Mouse (Mus musculus) midbrain, embryonic 12.5 days (tissue): ENCODE measurements at regions not wholly inside any gene's neighbourhood (a gene's known extent, or its start where the extent isn't known, plus 50 kb on each side); places are given as distances from the start of the nearest gene placed in this dataset.

Experiments used
- ATAC-seq: fragments of 200-750 bp; cut with Nextera tagmentation; 2 replicates; pipeline ENCODE4 v1.8.0; 2017; ENCODE audit warnings: low read depth, moderate TSS enrichment, moderate library complexity; ENCODE audit not compliant: low FRiP score
- H3K27ac ChIP-seq: fragments of 300-500 bp; sonication (generic); replicated peaks from 2 replicates; pipeline ENCODE4 v1.5.1; 2016; ENCODE audit warnings: mild to moderate bottlenecking
- H3K27me3 ChIP-seq: fragments of 300-500 bp; sonication (generic); 2 replicates; pipeline ENCODE4 v1.6.1; 2016; ENCODE audit warnings: mild to moderate bottlenecking
- H3K36me3 ChIP-seq: fragments of 300-500 bp; sonication (generic); 2 replicates; pipeline ENCODE4 v1.6.1; 2016
- H3K4me1 ChIP-seq: fragments of 300-500 bp; sonication (generic); 2 replicates; pipeline ENCODE4 v1.6.1; 2016
- H3K4me2 ChIP-seq: fragments of 300-500 bp; sonication (generic); replicated peaks from 2 replicates; pipeline ENCODE4 v1.6.1; 2016; ENCODE audit warnings: mild to moderate bottlenecking, moderate library complexity
- H3K4me3 ChIP-seq: fragments of 300-500 bp; sonication (generic); 2 replicates; pipeline ENCODE4 v1.5.1; 2016; ENCODE audit warnings: mild to moderate bottlenecking
- H3K9ac ChIP-seq: fragments of 300-500 bp; sonication (generic); replicated peaks from 2 replicates; pipeline ENCODE4 v1.6.1; 2016; ENCODE audit warnings: mild to moderate bottlenecking, moderate library complexity
- H3K9me3 ChIP-seq: fragments of 300-500 bp; sonication (generic); 2 replicates; pipeline ENCODE4 v1.6.1; 2016; ENCODE audit warnings: mild to moderate bottlenecking
- WGBS: fragments of 180-500 bp; shearing (Covaris S2); methylation state at CpG from one replicate; pipeline ENCODE4 v1.1.7; 2016; 5-methylcytosine and 5-hydroxymethylcytosine counted together

DNA sequence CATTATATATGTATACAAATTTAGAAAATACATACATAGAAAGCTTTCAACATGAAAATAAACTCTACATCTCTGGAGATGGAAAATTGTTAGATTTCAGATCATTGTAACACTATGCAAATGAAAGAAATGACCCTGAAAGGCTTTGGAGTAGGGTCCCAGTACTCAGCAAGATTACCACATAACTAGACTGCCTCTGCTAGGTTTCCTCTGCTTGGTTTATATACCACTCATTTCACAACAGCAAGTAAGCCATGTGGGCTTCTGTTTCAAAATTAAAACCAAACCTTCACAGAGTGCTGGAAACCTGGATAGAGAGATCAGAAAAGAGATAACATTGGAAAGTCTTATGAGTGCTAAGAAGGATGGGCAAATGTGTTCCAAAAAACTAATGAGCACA is 600.1 kb downstream of the Ptprc start:
- no peak for ATAC-seq
- Histone ChIP-seq H3K4me1 (no peaks in the 10 kb centered on the region), H3K4me3 (no peak overlapping the region)

DNA sequence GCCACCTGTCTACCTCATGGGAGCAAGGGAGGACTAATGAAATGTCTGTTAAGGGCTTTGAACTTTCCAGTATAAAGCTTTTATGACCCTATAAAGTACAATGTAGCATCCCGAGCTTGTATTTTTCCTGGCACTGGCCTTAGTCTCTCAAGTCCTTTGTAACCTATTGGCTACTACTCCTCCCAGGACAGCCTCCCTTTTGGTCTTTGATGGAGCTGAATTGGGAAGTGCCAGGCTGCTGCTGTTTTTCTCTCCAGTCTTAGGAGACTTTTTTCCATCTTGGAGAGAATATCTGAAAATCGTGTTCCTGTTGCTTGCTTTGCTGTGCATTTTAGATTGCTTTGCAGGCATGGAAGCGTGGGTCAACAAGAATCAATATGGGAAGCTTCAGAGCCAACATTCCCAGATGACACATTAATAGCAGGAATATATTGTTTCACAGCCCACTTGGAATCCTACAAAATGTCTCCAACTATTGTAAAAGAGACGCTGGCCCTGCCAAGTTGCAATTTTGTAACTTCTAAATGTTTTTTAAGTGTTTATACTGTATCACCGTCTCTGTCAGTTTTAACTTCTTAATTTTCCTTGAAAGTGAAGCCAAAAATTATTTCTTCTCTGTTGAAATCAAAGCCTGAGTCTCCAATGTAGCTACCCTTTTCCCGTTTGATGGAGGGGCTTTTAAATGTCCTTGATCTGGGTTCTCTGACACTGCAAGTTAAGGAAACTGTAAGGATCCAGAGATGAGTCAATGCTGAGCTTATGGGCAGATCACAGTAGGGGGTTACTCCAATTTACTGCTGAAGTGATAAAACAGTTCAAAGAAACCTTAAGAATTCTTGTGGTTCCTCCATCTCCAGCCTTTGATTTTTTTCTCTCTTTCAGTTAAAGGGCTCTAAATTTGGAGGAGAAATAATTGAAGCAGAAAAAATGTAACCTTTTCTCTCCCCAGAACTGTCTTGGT is 603.3 kb downstream of the Ptprc start:
- no peaks in the 10 kb centered on the region for H3K9me3 ChIP-seq
- H3K36me3 ChIP-seq, result no peaks in the 10 kb centered on the region
- no peaks in the 10 kb centered on the region for H3K27me3 ChIP-seq
- no peak overlapping the region for H3K9ac ChIP-seq
- WGBS, result 87% methylated on average over 6 of the region's 6 CpGs
- H3K4me3 ChIP-seq, result no peak overlapping the region
- no peak overlapping the region for H3K4me2 ChIP-seq
- no peak for ATAC-seq
- no peak overlapping the region for H3K27ac ChIP-seq
- H3K4me1 ChIP-seq, result no peaks in the 10 kb centered on the region

More for the DNA sequence above, 600.1 kb downstream of the Ptprc start:
- no peaks in the 10 kb centered on the region for H3K27me3 ChIP-seq
- no peak overlapping the region for H3K9ac ChIP-seq
- no peaks in the 10 kb centered on the region for H3K9me3 ChIP-seq
- no peak overlapping the region for H3K4me2 ChIP-seq
- no peak overlapping the region for H3K27ac ChIP-seq
- no peaks in the 10 kb centered on the region for H3K36me3 ChIP-seq

DNA sequence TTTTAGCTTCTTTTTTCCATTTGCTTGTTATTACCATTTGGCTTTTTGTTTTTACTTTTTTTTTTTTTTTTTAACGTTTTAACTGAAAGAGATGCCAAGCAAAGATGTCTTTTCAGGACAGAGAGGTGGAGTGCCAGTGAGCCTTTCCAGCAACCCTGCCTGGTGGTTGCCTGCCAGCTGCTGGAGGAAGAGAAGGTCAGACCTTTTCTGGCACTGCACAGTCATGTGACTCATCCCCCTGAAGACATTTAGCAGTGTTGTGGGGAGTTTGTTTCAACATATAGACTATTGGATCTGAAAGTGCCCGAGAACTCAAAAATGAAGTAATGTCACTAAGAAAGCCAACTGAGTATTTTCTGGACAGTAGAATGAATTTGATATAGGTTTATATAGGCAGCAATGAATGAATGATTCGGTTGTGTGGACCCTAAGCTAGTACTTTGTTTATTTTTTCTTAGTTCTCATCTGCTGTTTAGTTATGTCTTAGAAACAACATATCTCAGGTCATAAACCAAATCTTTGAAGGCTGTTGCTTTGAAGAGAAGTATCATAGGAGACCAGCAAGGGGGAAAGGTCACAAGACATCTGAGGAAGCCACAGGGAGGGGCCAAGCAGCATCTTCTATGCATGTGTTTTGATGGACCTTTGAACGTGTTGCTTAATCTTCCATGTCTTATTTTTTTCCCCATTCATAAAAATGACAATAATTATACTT is 604.2 kb downstream of the Ptprc start:
- H3K9ac ChIP-seq, result no peak overlapping the region
- H3K36me3 ChIP-seq, result no peaks in the 10 kb centered on the region
- no peak overlapping the region for H3K27ac ChIP-seq
- H3K4me1 ChIP-seq, result no peaks in the 10 kb centered on the region
- 77% methylated on average over 4 of the region's 4 CpGs for WGBS
- H3K27me3 ChIP-seq, result no peaks in the 10 kb centered on the region
- H3K9me3 ChIP-seq, result no peaks in the 10 kb centered on the region
- ATAC-seq, result no peak
- no peak overlapping the region for H3K4me2 ChIP-seq
- no peak overlapping the region for H3K4me3 ChIP-seq

DNA sequence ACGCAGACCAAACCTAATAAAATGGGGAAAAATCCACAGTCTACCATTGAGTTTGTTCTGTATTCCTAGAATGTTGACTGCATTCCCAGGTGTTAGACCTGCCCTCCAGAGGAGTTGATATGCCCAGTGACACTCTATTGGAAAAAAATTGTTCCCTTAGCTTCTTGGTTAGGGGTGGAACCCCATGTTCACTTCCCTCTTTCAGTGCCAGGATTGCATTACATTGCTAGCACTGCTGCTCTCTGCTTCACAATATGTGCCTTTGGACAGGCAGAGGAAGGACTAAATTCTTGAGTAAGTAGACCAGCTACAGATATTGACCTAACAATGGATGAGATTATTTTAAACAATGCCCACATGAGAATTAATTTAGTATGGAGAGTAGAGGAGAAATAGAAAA is 607.3 kb upstream of the Nr5a2 start:
- H3K4me3 ChIP-seq, result no peak overlapping the region
- no peak overlapping the region for H3K4me2 ChIP-seq
- no peaks in the 10 kb centered on the region for H3K36me3 ChIP-seq
- H3K9ac ChIP-seq, result no peak overlapping the region
- WGBS, result 97% methylated on average over 1 of the region's 1 CpGs
- no peak overlapping the region for H3K27ac ChIP-seq
- H3K9me3 ChIP-seq, result no peaks in the 10 kb centered on the region
- H3K27me3 ChIP-seq, result no peaks in the 10 kb centered on the region
- no peak for ATAC-seq
- no peaks in the 10 kb centered on the region for H3K4me1 ChIP-seq

DNA sequence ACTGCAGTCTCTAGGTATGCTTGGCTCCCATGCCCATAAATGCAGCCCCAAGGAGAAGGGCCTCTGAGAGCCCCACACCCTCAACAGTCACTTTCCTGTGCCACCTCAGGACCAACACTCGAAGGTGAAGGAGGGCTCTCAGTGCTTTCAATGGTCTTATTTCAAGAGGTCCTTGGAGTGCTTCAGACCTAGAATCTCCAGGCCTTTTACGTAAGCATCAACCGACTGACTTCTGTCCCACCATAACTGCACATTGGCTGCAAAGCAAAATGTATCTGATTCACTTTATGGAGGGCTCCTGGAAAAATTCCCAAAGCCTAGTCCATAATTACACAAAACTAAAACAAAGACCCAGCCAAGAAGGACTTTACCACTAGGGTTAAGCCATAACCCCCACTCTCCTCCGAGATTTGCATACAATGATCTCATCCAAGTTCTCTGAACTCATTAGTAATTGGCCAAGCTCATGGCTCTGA is 605.4 kb upstream of the Nr5a2 start:
- 89% methylated on average over 4 of the region's 4 CpGs for WGBS
- no peak overlapping the region for H3K4me2 ChIP-seq

DNA sequence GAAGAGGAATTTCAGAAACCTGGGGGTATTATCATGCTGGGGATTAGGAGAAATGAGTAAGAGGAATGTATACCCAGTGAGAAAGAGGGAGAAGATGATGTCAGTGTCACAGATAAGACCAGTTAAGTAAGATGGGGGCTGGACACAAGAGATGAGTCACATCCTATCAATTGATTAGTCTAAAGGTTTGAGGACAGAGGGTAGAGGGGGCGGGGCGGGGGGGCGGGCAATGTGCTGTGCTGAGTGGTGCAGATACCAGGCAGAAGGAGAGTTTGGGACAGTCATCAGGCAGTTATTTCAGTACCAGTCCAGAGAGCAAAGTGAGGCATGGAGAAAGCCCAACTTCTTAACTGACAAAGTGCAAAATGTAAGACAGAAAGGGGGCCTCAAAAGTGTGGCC is 601.4 kb upstream of the Nr5a2 start:
- Histone ChIP-seq H3K9ac (no peak overlapping the region), H3K4me3 (no peak overlapping the region), H3K4me2 (no peak overlapping the region), H3K27ac (no peak overlapping the region), H3K27me3 (no peaks in the 10 kb centered on the region), H3K36me3 (no peaks in the 10 kb centered on the region), H3K9me3 (no peaks in the 10 kb centered on the region), H3K4me1 (no peaks in the 10 kb centered on the region)
- no peak for ATAC-seq
- 86% methylated on average over 3 of the region's 3 CpGs for WGBS

More for the DNA sequence above, 605.4 kb upstream of the Nr5a2 start:
- no peaks in the 10 kb centered on the region for H3K9me3 ChIP-seq
- no peak overlapping the region for H3K27ac ChIP-seq
- H3K36me3 ChIP-seq, result no peaks in the 10 kb centered on the region
- no peaks in the 10 kb centered on the region for H3K27me3 ChIP-seq
- ATAC-seq, result no peak
- H3K9ac ChIP-seq, result no peak overlapping the region
- no peak overlapping the region for H3K4me3 ChIP-seq
- no peaks in the 10 kb centered on the region for H3K4me1 ChIP-seq

DNA sequence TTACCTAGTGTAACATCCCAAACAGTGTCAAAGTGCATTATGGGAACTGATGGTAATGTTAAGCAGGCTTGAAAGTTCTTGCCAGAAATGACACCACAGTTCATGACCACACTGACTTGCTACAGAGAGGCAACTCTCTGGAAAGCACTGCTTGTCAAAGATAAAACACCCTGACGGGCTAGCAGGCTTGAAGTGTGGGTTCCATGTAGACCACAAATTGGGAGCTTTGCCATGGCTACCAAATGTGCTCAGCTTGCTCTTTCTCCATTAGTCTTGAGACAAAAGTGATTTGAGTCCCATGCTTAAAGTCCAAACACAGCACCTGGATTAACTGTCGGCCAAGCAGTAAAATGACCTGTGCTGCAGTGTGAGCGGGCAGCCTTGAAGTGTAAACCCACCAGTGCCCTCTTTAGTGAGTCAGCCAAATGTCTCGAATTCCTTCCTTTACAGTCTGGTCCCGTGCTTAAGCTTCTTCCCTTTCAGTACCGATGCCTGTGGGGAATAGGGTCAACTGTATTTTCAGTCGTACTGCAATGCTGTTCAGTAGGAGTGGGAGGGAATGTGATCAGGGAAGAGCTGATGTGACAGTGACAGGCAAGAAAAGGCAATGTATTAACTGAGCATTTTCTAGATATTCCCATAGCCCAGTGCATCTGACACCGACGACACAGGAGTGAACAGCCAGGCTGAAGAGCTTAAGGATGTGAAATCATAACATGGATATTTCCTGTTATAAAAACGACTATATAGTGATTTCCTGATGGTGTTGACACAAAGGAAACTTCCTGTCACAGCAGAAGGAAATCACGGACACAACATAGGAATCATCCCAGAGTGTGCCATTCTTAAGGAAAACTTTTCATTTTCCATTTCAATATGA is 600.4 kb upstream of the Nr5a2 start:
- ATAC-seq, result no peak
- Histone ChIP-seq H3K4me1 (0 out of 2 replicates have a peak, but pooled peaks cover 2% of the 10 kb centered on the region), H3K4me2 (no peak overlapping the region), H3K4me3 (no peak overlapping the region), H3K27me3 (no peaks in the 10 kb centered on the region), H3K36me3 (no peaks in the 10 kb centered on the region), H3K9ac (no peak overlapping the region), H3K27ac (no peak overlapping the region), H3K9me3 (no peaks in the 10 kb centered on the region)
- WGBS, result 75% methylated on average over 11 of the region's 11 CpGs

DNA sequence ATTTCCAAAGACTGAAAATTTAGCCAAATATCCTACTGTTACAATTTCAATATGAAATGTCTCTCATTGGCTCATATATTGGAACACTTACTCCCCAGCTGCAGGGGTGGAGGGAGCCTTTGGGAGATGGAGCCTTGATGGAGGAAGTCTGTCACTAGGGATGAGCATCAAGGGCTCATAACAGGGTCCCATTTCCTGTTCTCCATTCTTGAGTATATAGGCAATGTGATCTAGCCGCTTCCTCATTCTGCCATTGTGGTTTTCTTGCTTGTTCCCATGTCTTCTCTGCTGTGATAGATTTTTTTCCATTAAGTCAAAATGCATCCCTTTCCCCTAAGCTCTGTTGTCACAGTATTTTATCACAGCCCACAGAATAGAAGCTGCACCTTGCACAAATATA is 589.4 kb upstream of the Nr5a2 start:
- Histone ChIP-seq H3K4me2 (no peak overlapping the region), H3K9me3 (no peaks in the 10 kb centered on the region), H3K4me1 (0 out of 2 replicates have a peak, but pooled peaks cover 3% of the 10 kb centered on the region), H3K27me3 (no peaks in the 10 kb centered on the region), H3K27ac (no peak overlapping the region), H3K4me3 (no peak overlapping the region), H3K9ac (no peak overlapping the region), H3K36me3 (no peaks in the 10 kb centered on the region)
- 96% methylated on average over 1 of the region's 1 CpGs for WGBS
- no peak for ATAC-seq

DNA sequence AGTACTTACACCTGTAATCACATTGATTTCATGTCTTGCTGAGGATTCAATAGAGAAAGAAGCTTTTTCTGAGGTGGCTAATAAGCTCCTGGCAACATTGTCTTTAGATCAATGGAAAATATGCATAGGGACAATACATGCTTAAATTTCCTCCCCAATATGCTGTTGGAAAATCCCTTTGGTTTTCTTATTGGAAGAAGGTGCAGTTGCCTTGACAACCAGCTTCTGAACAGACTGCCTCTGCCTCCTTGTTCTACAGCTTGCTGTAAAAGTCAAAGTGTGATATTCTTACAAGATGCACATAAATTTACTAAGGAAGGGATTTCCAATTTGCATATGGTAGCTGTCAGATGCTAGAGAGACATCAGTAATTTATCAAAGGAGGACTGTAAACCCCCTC is 585.4 kb upstream of the Nr5a2 start:
- H3K9me3 ChIP-seq, result no peaks in the 10 kb centered on the region
- ATAC-seq, result no peak
- H3K4me3 ChIP-seq, result no peak overlapping the region
- H3K4me1 ChIP-seq, result 0 out of 2 replicates have a peak, but pooled peaks cover 3% of the 10 kb centered on the region
- H3K4me2 ChIP-seq, result no peak overlapping the region
- no peaks in the 10 kb centered on the region for H3K27me3 ChIP-seq
- no peak overlapping the region for H3K27ac ChIP-seq
- no peaks in the 10 kb centered on the region for H3K36me3 ChIP-seq
- H3K9ac ChIP-seq, result no peak overlapping the region

DNA sequence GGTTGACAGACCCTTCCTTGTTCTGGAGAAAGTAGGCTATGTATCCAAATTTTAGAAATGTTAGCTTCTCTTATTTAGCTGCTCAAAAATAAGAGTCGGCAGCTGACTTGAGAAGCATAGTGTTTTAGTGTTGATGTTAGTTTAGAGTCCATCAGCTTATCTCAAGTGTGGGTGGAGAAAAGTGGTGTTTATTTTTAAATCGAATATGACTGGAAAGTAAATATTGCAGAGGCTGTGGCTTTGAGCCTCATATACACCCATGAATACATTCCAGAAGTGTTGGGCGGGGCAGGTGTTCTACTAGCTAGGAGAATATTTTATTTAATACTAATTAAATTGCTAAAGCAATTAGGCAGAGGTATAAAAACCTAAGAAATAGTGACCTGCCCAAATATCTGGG is 583.6 kb upstream of the Nr5a2 start:
- H3K4me3 ChIP-seq, result no peak overlapping the region
- WGBS, result 94% methylated on average over 3 of the region's 3 CpGs
- no peak for ATAC-seq
- H3K27me3 ChIP-seq, result no peaks in the 10 kb centered on the region
- H3K36me3 ChIP-seq, result no peaks in the 10 kb centered on the region
- H3K4me2 ChIP-seq, result no peak overlapping the region
- H3K9ac ChIP-seq, result no peak overlapping the region
- 0 out of 2 replicates have a peak, but pooled peaks cover 3% of the 10 kb centered on the region for H3K4me1 ChIP-seq
- H3K27ac ChIP-seq, result no peak overlapping the region
- no peaks in the 10 kb centered on the region for H3K9me3 ChIP-seq

DNA sequence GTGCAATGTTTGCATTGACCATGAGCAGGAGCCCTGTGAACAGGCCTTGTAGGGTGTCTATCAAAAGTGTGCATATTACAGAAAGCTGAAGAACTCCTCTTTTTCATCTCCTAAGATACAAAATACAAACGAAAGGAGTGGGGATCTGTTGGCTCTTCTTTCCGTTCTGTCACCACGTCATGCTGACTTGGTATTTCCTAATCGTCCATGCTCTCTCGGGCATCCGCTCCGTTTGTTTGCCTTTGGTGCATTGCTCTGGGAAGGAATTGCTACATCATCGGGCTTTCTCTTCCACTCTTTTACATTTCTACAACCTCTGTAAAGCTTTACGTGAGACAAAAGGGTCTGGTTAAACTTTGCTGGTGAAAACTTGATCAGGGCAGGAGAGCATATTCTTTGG is 581.2 kb upstream of the Nr5a2 start:
- no peak for ATAC-seq
- no peak overlapping the region for H3K27ac ChIP-seq

More for the DNA sequence above, 581.2 kb upstream of the Nr5a2 start:
- H3K9ac ChIP-seq, result no peak overlapping the region
- H3K4me2 ChIP-seq, result no peak overlapping the region
- H3K9me3 ChIP-seq, result no peaks in the 10 kb centered on the region
- no peaks in the 10 kb centered on the region for H3K36me3 ChIP-seq
- no peaks in the 10 kb centered on the region for H3K27me3 ChIP-seq
- no peak overlapping the region for H3K4me3 ChIP-seq
- 82% methylated on average over 9 of the region's 9 CpGs for WGBS
- 0 out of 2 replicates have a peak, but pooled peaks cover 3% of the 10 kb centered on the region for H3K4me1 ChIP-seq
